Mouse (Mus musculus) hindbrain, embryonic 12.5 days (tissue): Measurements from ENCODE around the gene Ahnak. TPM values are rescaled to one million over a fixed set of nuclear protein-coding genes. Genes with fewer than 3 reads are reported as not detected.

Source experiments
- ATAC-seq: fragments of 200-750 bp; cut with Nextera tagmentation; 2 replicates; pipeline ENCODE4 v1.8.0; 2017; ENCODE audit warnings: moderate TSS enrichment; ENCODE audit not compliant: low FRiP score
- H3K27ac ChIP-seq: fragments of 300-500 bp; sonication (generic); 2 replicates; pipeline ENCODE4 v1.5.1; 2016; ENCODE audit warnings: mild to moderate bottlenecking
- H3K27me3 ChIP-seq: fragments of 300-500 bp; sonication (generic); 2 replicates; pipeline ENCODE4 v1.6.1; 2016; ENCODE audit warnings: mild to moderate bottlenecking
- H3K36me3 ChIP-seq: fragments of 300-500 bp; sonication (generic); 2 replicates; pipeline ENCODE4 v1.6.1; 2016; ENCODE audit warnings: mild to moderate bottlenecking
- H3K4me1 ChIP-seq: fragments of 300-500 bp; sonication (generic); 2 replicates; pipeline ENCODE4 v1.6.1; 2016
- H3K4me2 ChIP-seq: fragments of 300-500 bp; sonication (generic); replicated peaks from 2 replicates; pipeline ENCODE4 v1.6.1; 2016; ENCODE audit warnings: mild to moderate bottlenecking
- H3K4me3 ChIP-seq: fragments of 300-500 bp; sonication (generic); 2 replicates; pipeline ENCODE4 v1.5.1; 2016; ENCODE audit warnings: mild to moderate bottlenecking
- H3K9ac ChIP-seq: fragments of 300-500 bp; sonication (generic); 2 replicates; pipeline ENCODE4 v1.6.1; 2016; ENCODE audit warnings: mild to moderate bottlenecking, moderate library complexity
- H3K9me3 ChIP-seq: fragments of 300-500 bp; sonication (generic); replicated peaks from 2 replicates; pipeline ENCODE4 v1.6.1; 2016; ENCODE audit warnings: mild to moderate bottlenecking
- WGBS: fragments of 180-500 bp; shearing (Covaris S2); methylation state at CpG from one replicate; pipeline ENCODE4 v1.1.7; 2016; 5-methylcytosine and 5-hydroxymethylcytosine counted together
- polyA plus RNA-seq: library from polyadenylated mRNA; unstranded; fragments of >200 nt; fragmentation: Nextera tagmentation; extraction: Ambion mirVana; gene quantifications from 2 replicates; pipeline ENCODE4 v1.2.1, GENCODE M21; 2016

Ahnak gene
- polyA plus RNA-seq, 1 experiment from 2014 or later: 12.7 TPM

DNA sequence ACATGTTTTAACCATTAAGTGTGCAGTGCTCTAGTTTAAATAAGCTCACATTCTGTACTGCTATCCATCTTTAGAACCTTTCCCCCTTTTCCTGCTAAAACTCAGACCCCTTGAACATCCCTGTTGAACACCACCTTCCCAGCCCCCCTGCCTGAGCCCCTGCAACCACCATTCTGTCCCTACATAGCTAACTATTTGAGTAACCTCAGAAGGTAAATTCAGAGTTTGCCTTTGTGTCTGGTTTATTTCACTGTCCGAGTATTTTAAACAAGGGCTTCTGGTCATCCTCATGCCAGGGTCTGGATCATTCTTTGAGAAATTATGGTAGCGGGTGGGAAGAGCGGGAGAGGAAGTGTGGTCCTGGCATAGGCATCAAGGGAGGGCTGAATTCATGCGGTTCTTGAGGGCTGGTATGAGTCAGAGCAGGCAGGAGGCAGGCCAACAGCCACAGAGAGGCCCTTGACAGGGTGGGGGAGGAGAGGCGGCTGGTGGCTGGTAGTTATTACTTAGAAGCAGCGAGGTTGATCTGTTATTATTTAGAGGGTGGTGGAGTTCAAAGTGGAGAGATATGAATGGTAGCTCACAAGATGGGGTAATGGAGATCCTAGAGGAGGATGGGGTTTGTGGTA lies 63.8 kb downstream of the Ahnak start:
- Histone ChIP-seq H3K4me3 (no peak overlapping the region), H3K27ac (no peak overlapping the region)

DNA sequence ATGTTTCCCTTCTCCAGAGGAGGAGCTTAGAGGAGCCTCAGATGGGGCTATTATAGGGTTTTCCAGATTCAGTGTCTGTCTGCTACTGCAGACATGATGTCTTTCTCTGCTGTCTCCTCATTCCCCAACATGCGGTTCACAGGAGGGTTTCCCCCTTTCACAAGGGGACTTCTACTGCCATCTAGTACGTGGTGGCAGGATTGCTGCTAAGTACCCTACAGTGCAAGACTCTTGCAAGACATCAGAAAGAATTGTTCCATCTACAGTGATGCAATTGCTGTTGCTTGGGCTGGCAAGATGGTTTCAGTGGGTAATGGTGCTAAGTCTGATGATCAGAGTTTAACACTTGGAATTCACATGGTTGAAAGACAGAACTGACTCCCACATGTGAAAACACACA lies 66.1 kb downstream of the Ahnak start:
- no peak overlapping the region for H3K4me3 ChIP-seq
- WGBS: 24% methylated on average over 2 of the region's 2 CpGs
- no peak overlapping the region for H3K9ac ChIP-seq
- H3K9me3 ChIP-seq: no peaks in the 10 kb centered on the region
- no peak overlapping the region for H3K27ac ChIP-seq
- H3K4me1 ChIP-seq: no peaks in the 10 kb centered on the region
- H3K36me3 ChIP-seq: no peaks in the 10 kb centered on the region
- no peaks in the 10 kb centered on the region for H3K27me3 ChIP-seq
- ATAC-seq: no peak
- H3K4me2 ChIP-seq: no peak overlapping the region

More for the DNA sequence above, 63.8 kb downstream of the Ahnak start:
- ATAC-seq: no peak
- no peaks in the 10 kb centered on the region for H3K4me1 ChIP-seq
- no peaks in the 10 kb centered on the region for H3K36me3 ChIP-seq
- H3K9ac ChIP-seq: no peak overlapping the region
- H3K4me2 ChIP-seq: no peak overlapping the region
- WGBS: 61% methylated on average over 6 of the region's 6 CpGs
- no peaks in the 10 kb centered on the region for H3K27me3 ChIP-seq
- no peaks in the 10 kb centered on the region for H3K9me3 ChIP-seq

DNA sequence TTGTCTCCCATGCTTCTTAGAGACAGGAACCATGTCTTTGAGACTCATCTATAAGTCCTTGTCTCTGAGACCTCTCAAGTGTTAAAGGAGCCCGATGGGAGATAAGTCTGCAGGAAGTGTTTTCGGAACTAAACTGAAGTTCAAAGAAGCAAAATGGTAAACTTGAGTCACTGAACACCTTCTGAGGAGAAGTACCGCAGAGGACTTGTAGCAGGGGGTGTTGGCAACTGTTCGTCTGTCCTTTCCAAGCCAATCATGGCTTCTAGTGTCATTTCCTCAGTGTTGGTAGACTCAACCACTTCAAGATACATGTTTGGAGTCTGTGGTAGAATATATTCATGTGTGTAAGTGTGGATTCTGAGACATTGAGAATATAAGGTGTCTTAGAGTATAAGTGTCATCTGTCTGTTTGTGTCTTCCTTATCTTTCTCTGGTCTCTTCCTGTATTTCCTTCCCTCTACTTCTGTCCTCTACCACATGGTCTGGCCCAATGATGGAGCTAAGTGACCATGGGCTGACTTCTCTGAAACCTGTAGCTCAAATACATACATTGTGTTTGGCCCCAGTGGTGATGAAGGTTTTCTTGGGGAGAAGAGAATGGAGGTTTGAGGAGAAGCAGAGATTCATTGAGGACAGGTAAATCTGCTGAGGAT lies 66.7 kb downstream of the Ahnak start:
- no peaks in the 10 kb centered on the region for H3K27me3 ChIP-seq
- 88% methylated on average over 4 of the region's 4 CpGs for WGBS
- no peak overlapping the region for H3K4me3 ChIP-seq
- H3K4me1 ChIP-seq: no peaks in the 10 kb centered on the region
- H3K9me3 ChIP-seq: no peaks in the 10 kb centered on the region
- H3K27ac ChIP-seq: no peak overlapping the region
- H3K4me2 ChIP-seq: no peak overlapping the region
- no peak overlapping the region for H3K9ac ChIP-seq
- no peak for ATAC-seq
- no peaks in the 10 kb centered on the region for H3K36me3 ChIP-seq

DNA sequence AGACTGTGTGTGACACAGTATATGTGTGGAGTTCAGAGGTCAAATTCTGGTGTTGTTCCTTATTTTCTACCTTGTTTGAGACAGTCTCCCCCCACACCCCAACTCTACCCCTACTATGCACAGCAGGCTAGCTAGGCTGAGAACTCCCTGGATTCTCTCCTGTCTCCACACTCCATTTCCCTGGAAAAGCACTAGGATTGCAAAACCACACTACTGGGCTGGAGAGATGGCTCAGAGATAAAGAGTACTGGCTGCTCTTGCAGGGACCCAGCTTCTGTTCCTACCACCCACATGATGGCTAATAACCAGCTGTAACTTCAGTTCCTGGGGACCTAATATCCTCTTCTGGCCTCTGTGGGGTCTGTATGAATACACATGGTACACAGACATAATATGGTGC lies 68.6 kb downstream of the Ahnak start:
- no peaks in the 10 kb centered on the region for H3K36me3 ChIP-seq
- H3K4me2 ChIP-seq: no peak overlapping the region
- ATAC-seq: no peak

DNA sequence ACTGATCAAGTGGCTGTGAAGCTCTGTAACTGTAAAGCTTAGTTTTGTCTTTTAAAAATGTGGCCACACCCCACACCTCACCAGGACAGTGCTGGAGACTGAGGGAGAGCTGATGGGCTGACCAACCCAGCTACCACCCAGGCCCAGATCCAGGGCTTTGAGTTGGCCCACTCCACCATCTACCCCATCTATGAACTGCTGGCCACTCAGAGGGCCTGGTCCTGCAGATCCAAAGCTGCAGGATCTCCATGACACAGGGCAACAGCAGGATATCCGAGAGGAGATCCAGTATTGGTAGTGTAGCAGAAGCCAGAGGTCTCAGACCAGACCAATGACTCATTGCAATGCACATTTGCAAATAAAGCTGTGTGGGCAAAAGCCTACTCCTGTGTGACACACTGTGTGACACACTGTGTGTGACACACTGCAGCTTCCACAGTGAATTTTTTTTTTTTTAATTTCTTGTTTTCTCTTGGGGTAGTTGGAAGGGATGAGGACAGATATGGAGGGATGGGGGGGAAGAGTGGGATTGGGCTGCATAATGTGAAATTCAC lies 69.3 kb downstream of the Ahnak start:
- no peaks in the 10 kb centered on the region for H3K9me3 ChIP-seq
- H3K4me2 ChIP-seq: no peak overlapping the region
- ATAC-seq: no peak
- no peaks in the 10 kb centered on the region for H3K4me1 ChIP-seq
- H3K27me3 ChIP-seq: no peaks in the 10 kb centered on the region
- WGBS: 87% methylated on average over 1 of the region's 1 CpGs
- no peaks in the 10 kb centered on the region for H3K36me3 ChIP-seq
- H3K9ac ChIP-seq: no peak overlapping the region
- no peak overlapping the region for H3K4me3 ChIP-seq
- no peak overlapping the region for H3K27ac ChIP-seq

More for the DNA sequence above, 68.6 kb downstream of the Ahnak start:
- Histone ChIP-seq H3K4me3 (no peak overlapping the region), H3K4me1 (no peaks in the 10 kb centered on the region), H3K27ac (no peak overlapping the region), H3K27me3 (no peaks in the 10 kb centered on the region), H3K9ac (no peak overlapping the region), H3K9me3 (no peaks in the 10 kb centered on the region)

DNA sequence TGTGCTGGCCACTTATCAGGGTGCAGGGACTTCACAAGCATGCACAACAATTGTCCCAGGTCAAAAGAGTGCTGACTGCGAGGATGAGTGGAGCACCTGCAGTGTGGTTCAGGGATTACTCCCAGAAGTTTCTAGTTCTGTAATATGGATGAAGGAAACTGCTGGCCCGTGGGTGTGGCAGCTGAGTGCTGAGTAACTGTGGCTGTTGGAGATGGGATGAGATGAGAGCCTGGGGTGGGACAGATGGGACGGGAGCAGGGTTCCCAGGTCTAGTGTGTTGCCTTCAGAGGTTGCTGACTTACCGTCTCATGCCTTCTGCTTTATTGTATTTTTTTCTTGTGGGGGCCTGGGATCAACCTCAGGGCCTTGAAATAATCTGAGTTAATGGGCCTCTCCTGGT lies 69.9 kb downstream of the Ahnak start:
- Histone ChIP-seq H3K27ac (no peak overlapping the region), H3K4me3 (no peak overlapping the region), H3K27me3 (no peaks in the 10 kb centered on the region), H3K4me1 (no peaks in the 10 kb centered on the region), H3K9me3 (no peaks in the 10 kb centered on the region), H3K36me3 (no peaks in the 10 kb centered on the region), H3K9ac (no peak overlapping the region), H3K4me2 (no peak overlapping the region)
- WGBS: 83% methylated on average over 4 of the region's 4 CpGs
- no peak for ATAC-seq

DNA sequence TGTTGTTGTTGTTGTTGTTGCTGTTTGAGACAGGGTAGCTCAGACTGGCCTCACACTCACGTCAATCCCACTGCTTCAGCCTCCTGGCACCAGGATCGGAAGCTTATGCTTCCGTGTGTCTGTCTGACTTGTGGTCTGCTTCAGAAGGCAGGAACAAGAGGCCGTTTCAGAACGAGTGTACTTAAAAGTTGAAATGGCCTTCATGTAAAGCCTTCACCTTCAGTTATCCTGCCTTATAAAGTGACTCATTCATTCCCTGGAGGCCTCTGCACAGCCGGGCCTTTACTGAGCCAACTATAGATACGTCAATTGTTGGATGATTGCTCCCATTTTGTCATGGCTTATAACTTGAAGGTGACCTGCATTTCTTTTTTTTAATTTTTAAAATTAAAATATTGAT lies 70.3 kb downstream of the Ahnak start:
- H3K9ac ChIP-seq: no peak overlapping the region
- no peaks in the 10 kb centered on the region for H3K27me3 ChIP-seq
- no peak overlapping the region for H3K4me2 ChIP-seq
- H3K4me1 ChIP-seq: no peaks in the 10 kb centered on the region
- 90% methylated on average over 7 of the region's 7 CpGs for WGBS
- H3K27ac ChIP-seq: no peak overlapping the region
- H3K36me3 ChIP-seq: no peaks in the 10 kb centered on the region
- H3K4me3 ChIP-seq: no peak overlapping the region
- H3K9me3 ChIP-seq: no peaks in the 10 kb centered on the region
- no peak for ATAC-seq

DNA sequence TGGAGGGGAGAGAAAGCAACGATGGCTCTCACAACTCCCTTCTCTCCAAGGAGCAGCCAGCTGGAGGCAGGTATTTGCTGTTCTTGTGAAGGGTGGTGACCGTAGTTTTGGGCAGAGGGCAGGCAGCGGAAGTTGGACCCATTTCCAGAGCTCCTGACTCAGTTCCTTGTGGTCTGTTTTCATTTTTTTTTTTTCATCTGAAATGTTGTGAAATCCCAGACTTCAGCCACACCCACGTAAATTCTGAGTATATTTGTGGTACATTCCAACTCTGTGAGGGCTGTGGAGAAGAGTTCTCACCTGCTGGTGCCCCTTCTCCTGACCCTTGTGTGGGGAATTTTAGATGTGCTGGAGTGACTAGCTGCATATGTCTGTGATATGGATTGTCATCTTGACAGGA lies 71.0 kb downstream of the Ahnak start:
- Histone ChIP-seq H3K9ac (no peak overlapping the region), H3K4me3 (no peak overlapping the region), H3K36me3 (no peaks in the 10 kb centered on the region), H3K27ac (no peak overlapping the region), H3K9me3 (no peaks in the 10 kb centered on the region), H3K4me2 (no peak overlapping the region), H3K4me1 (no peaks in the 10 kb centered on the region), H3K27me3 (no peaks in the 10 kb centered on the region)
- no peak for ATAC-seq
- WGBS: 79% methylated on average over 4 of the region's 4 CpGs

DNA sequence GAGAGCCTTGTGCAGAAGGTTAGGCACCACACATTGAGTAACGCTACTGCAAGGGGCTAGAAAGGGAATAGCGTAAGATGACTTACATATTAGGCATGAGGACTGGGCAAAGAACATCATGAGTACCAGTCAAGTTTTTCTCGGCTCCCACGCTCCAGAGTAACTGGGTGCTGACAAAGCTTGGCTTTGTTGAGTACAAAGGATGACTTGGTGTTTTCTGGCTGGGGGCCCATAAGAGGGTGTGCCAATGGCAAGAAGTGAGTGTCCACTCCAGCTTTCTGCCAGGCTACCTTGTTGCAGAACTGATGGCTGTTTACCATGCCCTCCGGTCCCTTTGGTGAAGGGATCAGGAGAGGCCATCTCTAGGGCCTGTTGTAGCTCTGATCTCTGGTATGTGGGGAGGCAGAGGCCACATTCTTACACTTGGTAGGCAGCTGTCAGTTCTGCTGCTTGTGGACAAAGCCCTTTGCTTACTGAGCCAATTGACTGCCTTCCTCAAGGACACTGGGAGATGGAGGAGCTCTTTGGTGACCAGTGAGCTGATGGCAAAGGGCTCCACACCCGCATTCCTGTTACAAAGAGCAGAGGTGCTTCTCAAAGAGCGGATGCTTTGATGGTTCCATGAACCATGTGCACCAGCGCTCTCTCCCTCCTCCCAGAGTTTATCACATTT lies 72.3 kb downstream of the Ahnak start:
- Histone ChIP-seq H3K36me3 (no peaks in the 10 kb centered on the region), H3K4me2 (no peak overlapping the region), H3K27me3 (no peaks in the 10 kb centered on the region), H3K27ac (no peak overlapping the region), H3K9ac (no peak overlapping the region), H3K4me1 (peaks cover 5% of the 10 kb centered on the region), H3K4me3 (no peak overlapping the region), H3K9me3 (no peaks in the 10 kb centered on the region)
- WGBS: 86% methylated on average over 8 of the region's 8 CpGs
- ATAC-seq: no peak

DNA sequence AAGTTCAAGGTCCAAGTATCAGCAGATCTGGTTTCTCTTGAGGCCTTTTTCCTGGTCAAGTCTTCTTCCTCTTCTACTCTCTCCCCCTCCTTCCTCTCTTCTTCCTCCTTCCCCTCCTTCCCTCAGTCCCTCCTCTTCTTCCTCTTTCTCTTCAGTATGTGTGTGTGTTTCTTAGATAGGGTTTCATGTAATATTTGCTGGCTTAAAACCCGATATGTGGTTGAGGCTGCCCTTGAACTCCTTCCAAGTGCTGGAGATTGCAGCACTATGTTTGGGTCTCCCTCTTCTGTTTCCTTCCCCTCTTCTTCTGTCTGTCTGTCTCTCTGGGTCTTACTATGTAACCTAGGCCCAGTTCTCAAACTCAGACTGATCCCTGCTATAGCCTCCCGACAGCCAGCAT lies 73.7 kb downstream of the Ahnak start:
- Histone ChIP-seq H3K9me3 (no peaks in the 10 kb centered on the region), H3K4me3 (no peak overlapping the region), H3K27ac (no peak overlapping the region), H3K9ac (no peak overlapping the region), H3K4me2 (no peak overlapping the region), H3K4me1 (peaks cover 7% of the 10 kb centered on the region), H3K27me3 (no peaks in the 10 kb centered on the region), H3K36me3 (no peaks in the 10 kb centered on the region)
- 90% methylated on average over 2 of the region's 2 CpGs for WGBS
- no peak for ATAC-seq

DNA sequence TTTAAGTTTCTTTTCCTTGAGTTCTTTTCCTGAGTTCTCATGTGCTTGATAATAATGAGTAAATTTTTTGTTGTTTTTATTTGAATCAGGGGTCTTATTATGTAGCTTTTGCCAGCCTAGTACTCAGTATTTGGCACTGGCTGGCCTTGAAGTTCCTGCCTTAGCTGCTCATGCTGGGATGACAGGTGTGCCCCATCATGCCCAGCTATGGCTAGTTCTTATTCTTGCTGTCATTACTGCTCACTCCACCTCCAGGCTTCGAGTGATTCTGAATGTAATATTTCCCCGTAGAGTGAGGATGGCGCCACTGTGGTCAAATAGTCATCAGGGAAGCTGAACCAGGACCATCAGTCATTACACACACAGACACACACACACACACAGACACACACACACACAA lies 74.7 kb downstream of the Ahnak start:
- Histone ChIP-seq H3K9me3 (no peaks in the 10 kb centered on the region), H3K4me1 (peaks cover 7% of the 10 kb centered on the region), H3K4me2 (no peak overlapping the region), H3K4me3 (no peak overlapping the region), H3K36me3 (no peaks in the 10 kb centered on the region), H3K27ac (no peak overlapping the region), H3K27me3 (no peaks in the 10 kb centered on the region), H3K9ac (no peak overlapping the region)
- no peak for ATAC-seq
- 94% methylated on average over 3 of the region's 3 CpGs for WGBS

DNA sequence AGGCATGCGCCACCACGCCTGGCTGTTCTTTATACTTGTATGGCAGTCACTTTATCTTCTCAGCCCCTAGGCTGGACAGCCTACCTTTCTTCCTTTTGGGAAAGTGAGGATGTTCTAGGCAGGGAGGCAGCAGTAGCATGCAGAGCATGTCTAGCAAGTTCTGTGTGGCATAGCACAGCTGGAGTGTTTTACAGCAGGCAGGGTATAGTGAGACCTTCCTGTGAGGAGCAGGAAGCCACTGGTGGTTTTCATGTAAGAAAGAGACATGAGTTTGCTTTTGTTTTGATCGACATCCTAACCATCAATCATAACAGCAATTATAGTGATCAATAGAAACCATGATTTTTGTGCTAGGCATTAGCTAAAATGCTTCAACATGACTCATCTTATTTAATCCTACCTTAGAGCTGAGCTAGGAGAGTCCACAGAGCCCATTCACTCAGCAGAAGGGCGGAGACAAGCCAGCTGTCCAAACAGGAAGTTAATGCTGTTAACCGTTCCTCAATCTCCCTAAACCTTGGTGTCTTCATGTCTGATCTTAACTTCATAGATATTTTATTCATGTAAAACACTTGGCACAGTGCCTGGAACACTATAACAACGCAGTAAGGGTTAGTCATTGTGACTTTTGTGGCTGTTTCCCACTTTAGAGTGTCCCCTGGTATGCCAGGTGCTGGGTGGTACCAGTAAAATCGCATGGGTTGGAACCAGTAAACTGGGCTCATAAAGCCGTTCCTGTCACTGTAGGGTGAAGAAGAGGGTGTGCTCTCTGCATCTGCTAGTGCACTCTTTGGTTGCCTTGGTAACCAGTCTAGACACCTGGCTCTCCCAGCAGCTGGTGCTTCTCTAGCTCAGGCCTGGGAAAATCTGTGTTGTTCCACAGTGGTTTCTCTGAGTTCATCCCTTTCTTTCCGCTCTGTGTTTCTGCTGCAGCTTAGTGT lies 76.8 kb downstream of the Ahnak start:
- no peak overlapping the region for H3K27ac ChIP-seq
- H3K4me3 ChIP-seq: no peak overlapping the region
- H3K4me2 ChIP-seq: no peak overlapping the region
- peaks cover 10% of the 10 kb centered on the region for H3K4me1 ChIP-seq
- H3K27me3 ChIP-seq: no peaks in the 10 kb centered on the region
- no peak overlapping the region for H3K9ac ChIP-seq
- no peaks in the 10 kb centered on the region for H3K9me3 ChIP-seq
- ATAC-seq: peak; percentile 58; the same call in 1 of the 2 replicates
- WGBS: 66% methylated on average over 9 of the region's 9 CpGs
- H3K36me3 ChIP-seq: no peaks in the 10 kb centered on the region
